Mouse (Mus musculus) forebrain, postnatal 0 days (tissue): ENCODE measurements around the gene Akt1. TPM values are rescaled to one million over a fixed set of nuclear protein-coding genes. Genes with fewer than 3 reads are reported as not detected.

ENCODE experiments used
- ATAC-seq: fragments of 200-750 bp; cut with Nextera tagmentation; 2 replicates; pipeline ENCODE4 v1.8.0; 2017; ENCODE audit warnings: mild to moderate bottlenecking, moderate library complexity
- DNase-seq: peaks from one replicate; pipeline ENCODE4 v3.0.0-alpha.2; 2015
- H3K27ac ChIP-seq: fragments of 300-500 bp; sonication (generic); 2 replicates; pipeline ENCODE4 v1.5.1; 2014; ENCODE audit warnings: low read depth, mild to moderate bottlenecking, antibody characterized with exemption, low read length, moderate library complexity, mixed read lengths
- H3K27me3 ChIP-seq: fragments of 300-500 bp; sonication (generic); 2 replicates; pipeline ENCODE4 v1.6.1; 2014; ENCODE audit warnings: mild to moderate bottlenecking, low read length, mixed read lengths; ENCODE audit not compliant: insufficient read depth
- H3K36me3 ChIP-seq: fragments of 300-500 bp; sonication (generic); 2 replicates; pipeline ENCODE4 v1.6.1; 2014; ENCODE audit warnings: mild to moderate bottlenecking, moderate library complexity; ENCODE audit not compliant: insufficient read depth
- H3K4me1 ChIP-seq: fragments of 300-500 bp; sonication (generic); 2 replicates; pipeline ENCODE4 v1.6.1; 2014; ENCODE audit warnings: antibody characterized with exemption; ENCODE audit not compliant: insufficient read depth
- H3K4me2 ChIP-seq: fragments of 300-500 bp; sonication (generic); 2 replicates; pipeline ENCODE4 v1.6.1; 2014; ENCODE audit warnings: low read depth, mild to moderate bottlenecking, moderate library complexity
- H3K4me3 ChIP-seq: fragments of 300-500 bp; sonication (generic); 2 replicates; pipeline ENCODE4 v1.5.1; 2014; ENCODE audit warnings: low read depth, low read length, mixed read lengths
- H3K9ac ChIP-seq: fragments of 300-500 bp; sonication (generic); 2 replicates; pipeline ENCODE4 v1.6.1; 2014; ENCODE audit warnings: mild to moderate bottlenecking
- H3K9me3 ChIP-seq: fragments of 300-500 bp; sonication (generic); 2 replicates; pipeline ENCODE4 v1.6.1; 2016; ENCODE audit warnings: low read length
- CTCF ChIP-seq: sonication (generic); IDR thresholded peaks from 2 replicates; pipeline ENCODE4 v1.5.1; 2016; ENCODE audit warnings: antibody characterized with exemption, control low read depth, low read depth
- WGBS: fragments of 180-500 bp; shearing (Covaris S2); extraction: QIAGEN DNeasy Blood & Tissue Kit; methylation state at CpG from one replicate; pipeline ENCODE4 v1.1.7; 2014; 5-methylcytosine and 5-hydroxymethylcytosine counted together
- microRNA-seq, 2 experiments: library from miRNA; unstranded; fragments of <30 nt; microRNA quantifications; one replicate each; pipeline ENCODE4; 2016
- polyA plus RNA-seq: library from polyadenylated mRNA; unstranded; fragments of >200 nt; fragmentation: Nextera tagmentation; extraction: Ambion mirVana; gene quantifications from 2 replicates; pipeline ENCODE4 v1.2.1, GENCODE M21; 2015
- total RNA-seq: library from RNA; depleted of rRNA; stranded (reverse); fragments of >200 nt; gene quantifications from 2 replicates; pipeline ENCODE4 v1.2.3, GENCODE M21; 2014; rRNA removed

Gene Akt1
- total and polyA plus RNA-seq, 2 experiments from 2014 or later, result 117 to 213 TPM

DNA sequence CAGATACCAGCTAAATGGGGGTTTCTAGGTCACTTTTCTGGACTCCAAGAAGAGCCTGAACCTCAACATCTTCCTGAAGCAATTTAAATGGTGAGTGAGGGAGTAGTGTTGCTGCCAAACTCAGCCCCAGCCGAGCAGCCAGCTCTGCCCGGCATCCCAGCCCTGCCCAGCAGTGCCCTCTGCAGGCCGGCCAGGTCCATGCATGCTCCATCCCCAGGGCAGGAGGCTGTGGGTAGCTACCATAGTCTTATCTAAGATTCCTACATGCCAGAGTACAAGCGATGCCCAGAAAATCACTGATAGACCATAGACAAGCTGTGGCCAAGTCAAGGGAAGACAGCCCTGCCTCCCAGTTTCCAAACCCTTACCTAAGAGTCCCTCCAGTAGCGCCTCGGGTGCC, 68.9 kb downstream of the Akt1 start:
- ATAC-seq, result peak; percentile 89
- peak; percentile 88 for TF ChIP-seq CTCF
- no peaks in the 10 kb centered on the region for H3K9me3 ChIP-seq
- DNase-seq, result peak; percentile 73
- H3K9ac ChIP-seq, result no peak overlapping the region
- no peaks in the 10 kb centered on the region for H3K27me3 ChIP-seq
- no peaks in the 10 kb centered on the region for H3K4me1 ChIP-seq
- no peak overlapping the region for H3K27ac ChIP-seq
- H3K4me2 ChIP-seq, result no peak overlapping the region
- WGBS, result 44% methylated on average over 6 of the region's 6 CpGs
- H3K4me3 ChIP-seq, result no peak overlapping the region
- H3K36me3 ChIP-seq, result peaks cover 5% of the 10 kb centered on the region; the same call in 1 of the 2 replicates

DNA sequence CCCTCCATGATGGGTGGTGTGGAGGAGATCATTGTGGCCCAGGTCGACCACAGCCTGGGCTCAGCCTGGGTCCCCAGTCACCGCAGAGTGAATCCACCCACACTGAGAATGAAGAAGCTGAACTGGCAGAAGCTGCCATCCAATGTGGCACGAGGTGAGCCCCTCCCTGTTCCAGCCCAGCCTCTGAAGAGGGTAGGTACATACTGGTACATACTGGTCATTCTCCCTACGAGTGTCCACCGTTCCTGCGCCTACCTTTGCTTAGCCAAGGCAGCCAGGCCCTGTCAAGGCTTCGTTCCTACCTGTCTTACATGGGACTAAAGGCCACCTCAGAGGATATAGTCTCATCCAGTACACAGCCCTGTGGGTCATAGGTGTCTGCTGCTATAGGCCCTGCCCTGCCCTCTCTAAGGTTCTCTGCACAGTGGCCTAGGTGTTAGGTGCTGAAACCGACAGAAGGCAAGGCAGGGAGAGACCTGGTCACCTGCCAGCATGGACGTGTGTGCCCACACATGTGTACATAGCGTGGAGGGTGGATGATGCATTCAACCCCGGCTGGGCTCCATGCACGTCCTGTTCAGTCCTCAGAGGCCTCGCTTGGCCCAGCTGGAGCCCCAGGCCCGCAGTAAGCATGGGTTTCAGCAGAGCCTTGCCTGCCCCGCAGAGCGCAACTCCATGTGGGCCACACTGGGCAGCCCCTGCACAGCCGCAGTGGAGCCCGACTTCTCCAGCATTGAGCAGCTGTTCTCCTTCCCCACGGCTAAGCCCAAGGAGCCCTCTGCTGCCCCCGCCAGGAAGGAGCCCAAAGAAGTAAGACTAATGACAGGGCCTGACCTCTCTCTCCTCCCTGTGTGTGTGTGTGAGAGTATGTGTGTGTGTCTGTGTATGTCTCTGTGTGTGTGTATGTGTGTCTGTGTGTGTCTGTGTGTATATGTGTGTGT, 69.7 kb downstream of the Akt1 start:
- no peaks in the 10 kb centered on the region for H3K9me3 ChIP-seq
- H3K4me3 ChIP-seq, result no peak overlapping the region
- ATAC-seq (peak; percentile 77), DNase-seq (no peak)
- H3K9ac ChIP-seq, result no peak overlapping the region
- H3K4me1 ChIP-seq, result no peaks in the 10 kb centered on the region
- peak; percentile 55 for TF ChIP-seq CTCF
- peaks cover 5% of the 10 kb centered on the region; the same call in 1 of the 2 replicates for H3K36me3 ChIP-seq
- H3K27ac ChIP-seq, result no peak overlapping the region
- H3K27me3 ChIP-seq, result no peaks in the 10 kb centered on the region
- no peak overlapping the region for H3K4me2 ChIP-seq
- 67% methylated on average over 20 of the region's 20 CpGs for WGBS

DNA sequence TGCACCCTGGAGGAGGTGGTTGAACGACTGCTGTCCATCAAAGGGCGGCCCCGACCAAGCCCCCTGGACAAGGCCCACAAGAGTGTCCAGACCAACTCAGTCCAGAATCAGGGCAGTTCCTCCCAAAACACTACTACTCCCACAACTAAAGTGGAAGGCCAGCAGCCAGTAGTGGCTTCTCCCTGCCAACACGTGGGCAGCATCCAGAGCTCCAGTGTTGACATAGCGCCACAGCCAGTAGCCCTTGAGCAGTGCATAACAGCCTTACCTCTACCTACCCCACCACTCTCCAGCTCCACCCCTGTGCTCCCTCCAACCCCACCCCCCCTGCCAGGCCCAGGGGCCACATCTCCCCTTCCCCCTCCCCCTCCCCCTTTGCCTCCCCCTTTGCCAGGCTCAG, 70.7 kb downstream of the Akt1 start:
- Histone ChIP-seq H3K4me1 (no peaks in the 10 kb centered on the region), H3K4me3 (no peak overlapping the region), H3K4me2 (no peak overlapping the region), H3K27ac (no peak overlapping the region), H3K27me3 (no peaks in the 10 kb centered on the region), H3K36me3 (peaks cover 5% of the 10 kb centered on the region; the same call in 1 of the 2 replicates), H3K9ac (no peak overlapping the region), H3K9me3 (no peaks in the 10 kb centered on the region)
- WGBS, result 84% methylated on average over 5 of the region's 5 CpGs
- no peak for DNase-seq
- no peak for ATAC-seq
- no peak for TF ChIP-seq CTCF

Small RNA genes within 50 kb of the gene (microRNA-seq; reads per million reads assigned to microRNA genes)
- gene Mir6939, result 0 to 1.3 reads per million in 2 experiments

Other genes with a start within 250 kb of the Akt1 start
- gene A530016L24Rik, start 185.4 kb downstream of the Akt1 start, total RNA-seq, result 0.10 TPM in 1 of 2 replicates, not detected in the other
- not detected in 2 replicates for gene A530016L24Rik, start 185.4 kb downstream of the Akt1 start, polyA plus RNA-seq
- 96.1 and 119 TPM in 2 replicates for gene Tmem179, start 158.1 kb downstream of the Akt1 start, total RNA-seq
- 84.0 and 112 TPM in 2 replicates for gene Tmem179, start 158.1 kb downstream of the Akt1 start, polyA plus RNA-seq
- gene Inf2, start 86.1 kb downstream of the Akt1 start, total RNA-seq, result 9.8 and 10.8 TPM in 2 replicates
- gene Inf2, start 86.1 kb downstream of the Akt1 start, polyA plus RNA-seq, result 1.1 and 1.2 TPM in 2 replicates
- gene Adssl1, start 54.8 kb downstream of the Akt1 start, total RNA-seq, result 1.8 and 2.2 TPM in 2 replicates
- 3.4 and 4.7 TPM in 2 replicates for gene Adssl1, start 54.8 kb downstream of the Akt1 start, polyA plus RNA-seq
- gene Siva1, start 30.2 kb downstream of the Akt1 start, total RNA-seq, result 28.0 and 31.4 TPM in 2 replicates
- 50.5 and 61.5 TPM in 2 replicates for gene Siva1, start 30.2 kb downstream of the Akt1 start, polyA plus RNA-seq
- 1.0 and 3.5 TPM in 2 replicates for gene Zbtb42, start 3.9 kb upstream of the Akt1 start, total RNA-seq
- 0.77 and 1.2 TPM in 2 replicates for gene Zbtb42, start 3.9 kb upstream of the Akt1 start, polyA plus RNA-seq
- gene Cep170b, start 45.6 kb upstream of the Akt1 start, total RNA-seq, result 67.0 and 86.7 TPM in 2 replicates
- gene Cep170b, start 45.6 kb upstream of the Akt1 start, polyA plus RNA-seq, result 22.4 and 31.6 TPM in 2 replicates
- gene Pld4, start 85.8 kb upstream of the Akt1 start, total RNA-seq, result 6.2 and 7.3 TPM in 2 replicates
- 8.0 and 8.1 TPM in 2 replicates for gene Pld4, start 85.8 kb upstream of the Akt1 start, polyA plus RNA-seq
- gene Ahnak2, start 127.8 kb upstream of the Akt1 start, total RNA-seq, result 2.5 and 3.0 TPM in 2 replicates
- gene Ahnak2, start 127.8 kb upstream of the Akt1 start, polyA plus RNA-seq, result 0.88 and 1.3 TPM in 2 replicates
- gene Clba1, start 134.1 kb upstream of the Akt1 start, total RNA-seq, result 17.6 and 19.5 TPM in 2 replicates
- gene Clba1, start 134.1 kb upstream of the Akt1 start, polyA plus RNA-seq, result 23.5 and 26.1 TPM in 2 replicates
- gene Cdca4, start 154.5 kb upstream of the Akt1 start, total RNA-seq, result 28.8 and 31.3 TPM in 2 replicates
- 29.7 and 33.0 TPM in 2 replicates for gene Cdca4, start 154.5 kb upstream of the Akt1 start, polyA plus RNA-seq
- gene Gpr132, start 193.3 kb upstream of the Akt1 start, total RNA-seq, result 0.10 TPM in 1 of 2 replicates, not detected in the other
- not detected in 2 replicates for gene Gpr132, start 193.3 kb upstream of the Akt1 start, polyA plus RNA-seq